ENCODE assay signal across 8 mouse cellular contexts in the genomic region with DNA sequence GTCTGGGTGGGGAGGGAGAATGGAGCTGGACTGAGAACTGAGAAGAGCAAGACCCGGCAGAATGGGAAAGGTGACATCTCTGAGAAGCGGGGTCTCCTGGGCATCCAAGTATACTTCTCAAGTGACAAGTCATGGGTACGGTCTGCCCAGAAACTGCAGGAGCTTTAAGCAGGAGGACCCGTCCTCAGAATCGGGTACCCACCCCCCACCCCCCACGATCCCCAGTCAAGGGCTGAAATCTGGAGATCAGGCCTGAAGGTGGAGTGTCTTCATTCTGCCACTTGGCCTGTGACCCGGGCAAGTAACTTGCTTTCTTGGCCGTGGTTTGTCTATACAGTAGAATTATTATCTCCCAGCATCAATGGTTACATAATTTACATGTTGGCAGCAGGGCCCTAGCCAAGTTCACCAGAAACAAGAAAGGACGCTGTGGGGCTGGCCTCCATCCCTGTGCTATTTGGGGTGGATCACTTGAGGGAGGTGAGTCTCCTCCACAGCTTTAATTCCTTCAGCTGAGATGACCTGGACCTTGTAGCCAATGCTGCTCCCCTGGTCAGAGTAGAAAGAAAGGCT. TPM values are rescaled to one million over a fixed set of nuclear protein-coding genes. Genes with fewer than 3 reads are reported as not detected.
DNase-seq lines count a peak whose midpoint lies in the region; ATAC-seq and TF ChIP-seq lines count a peak whose summit lies in the region.

No protein-coding gene starts in this region.

- peak; percentile 6 for DNase-seq in kidney, adult 18-20 months
- DNase-seq in kidney, postnatal 36 days, result no peak
- no peak for DNase-seq in ES-E14 (ENCODE audit: low read depth, low spot score)
- DNase-seq in testis, postnatal 10 days (ENCODE audit: low spot score), result no peak

- H3K9ac ChIP-seq in ES-E14 (ENCODE audit: insufficient read depth, low read depth, low read length, poor library complexity, severe bottlenecking), result peak overlapping the region; percentile 85
- H3K9ac ChIP-seq in embryonic facial prominence, embryonic 13.5 days, result peak overlapping the region; percentile 80
- H3K9ac ChIP-seq in limb, embryonic 12.5 days (replicated peaks), result peak overlapping the region; percentile 75
- peak overlapping the region; percentile 81 for H3K9ac ChIP-seq in stomach, embryonic 16.5 days (ENCODE audit: low read length)

- 3% methylated on average over 9 of the region's 9 CpGs for WGBS in embryonic facial prominence, embryonic 13.5 days
- WGBS in limb, embryonic 12.5 days, result 7% methylated on average over 9 of the region's 9 CpGs
- WGBS in stomach, embryonic 16.5 days, result 9% methylated on average over 9 of the region's 9 CpGs

- peak overlapping the region; percentile 70 to 88 for H3K4me3 ChIP-seq in ES-E14 (ENCODE audit: insufficient read depth in 1 of 2, low read depth in 1 of 2, low read length in 2 of 2, poor library complexity in 1 of 2, severe bottlenecking in 1 of 2)
- H3K4me3 ChIP-seq in embryonic facial prominence, embryonic 13.5 days, result peak overlapping the region; percentile 73
- peak overlapping the region; percentile 77 for H3K4me3 ChIP-seq in limb, embryonic 12.5 days (replicated peaks)
- peak overlapping the region; percentile 78 for H3K4me3 ChIP-seq in stomach, embryonic 16.5 days (replicated peaks; ENCODE audit: low read length)

- H3K4me1 ChIP-seq in ES-E14 (ENCODE audit: control insufficient read depth in 2 of 2, insufficient read depth in 2 of 2, low read length in 2 of 2, poor library complexity in 1 of 2), result peaks cover 3 to 24% of the 10 kb centered on the region in 2 experiments
- H3K4me1 ChIP-seq in embryonic facial prominence, embryonic 13.5 days, result peaks cover 10% of the 10 kb centered on the region
- peaks cover 5% of the 10 kb centered on the region for H3K4me1 ChIP-seq in limb, embryonic 12.5 days (replicated peaks)
- H3K4me1 ChIP-seq in stomach, embryonic 16.5 days (ENCODE audit: control insufficient read depth, insufficient read depth, low read length), result peaks cover 16% of the 10 kb centered on the region

- no peak overlapping the region for H3K27ac ChIP-seq in ES-E14 (ENCODE audit: insufficient read depth, low read depth, low read length, poor library complexity, severe bottlenecking)
- no peak overlapping the region for H3K27ac ChIP-seq in embryonic facial prominence, embryonic 13.5 days
- H3K27ac ChIP-seq in limb, embryonic 12.5 days, result no peak overlapping the region
- no peak overlapping the region for H3K27ac ChIP-seq in stomach, embryonic 16.5 days (ENCODE audit: low read length)

- H3K4me2 ChIP-seq in embryonic facial prominence, embryonic 13.5 days, result peak overlapping the region; percentile 96
- H3K4me2 ChIP-seq in limb, embryonic 12.5 days, result peak overlapping the region; percentile 95
- peak overlapping the region; percentile 99 for H3K4me2 ChIP-seq in stomach, embryonic 16.5 days (ENCODE audit: low read depth, low read length)

- peaks cover 66% of the 10 kb centered on the region for H3K27me3 ChIP-seq in embryonic facial prominence, embryonic 13.5 days
- peaks cover 75% of the 10 kb centered on the region for H3K27me3 ChIP-seq in limb, embryonic 12.5 days
- no peaks in the 10 kb centered on the region for H3K27me3 ChIP-seq in stomach, embryonic 16.5 days (ENCODE audit: control insufficient read depth, insufficient read depth, low read length)

- no peak for ATAC-seq in embryonic facial prominence, embryonic 13.5 days (ENCODE audit: insufficient number of reproducible peaks, insufficient read depth, low FRiP score, low TSS enrichment, low read depth)
- ATAC-seq in limb, embryonic 12.5 days (ENCODE audit: insufficient number of reproducible peaks, insufficient read depth, low FRiP score, low TSS enrichment, low read depth), result no peak
- ATAC-seq in stomach, embryonic 16.5 days (ENCODE audit: insufficient read depth, low FRiP score), result no peak
- no peak for ATAC-seq in erythroid progenitor cell, adult 5-6 weeks (replicated peaks; ENCODE audit: low FRiP score, poor library complexity, severe bottlenecking)

- no peaks in the 10 kb centered on the region for H3K9me3 ChIP-seq in ES-E14 (ENCODE audit: control insufficient read depth, insufficient read depth, low read depth, low read length)
- no peaks in the 10 kb centered on the region for H3K9me3 ChIP-seq in embryonic facial prominence, embryonic 13.5 days
- no peaks in the 10 kb centered on the region for H3K9me3 ChIP-seq in limb, embryonic 12.5 days
- H3K9me3 ChIP-seq in stomach, embryonic 16.5 days (replicated peaks; ENCODE audit: control insufficient read depth, low read length), result no peaks in the 10 kb centered on the region

- in situ Hi-C loops in ES-E14 (cut with MboI; ENCODE audit: low sequenced_read_pairs in 2 of 2, unreplicated experiment in 2 of 2), result no loop called here

- no peaks in the 10 kb centered on the region for H3K36me3 ChIP-seq in ES-E14 (ENCODE audit: control insufficient read depth, insufficient read depth, low read length, poor library complexity, severe bottlenecking)
- H3K36me3 ChIP-seq in embryonic facial prominence, embryonic 13.5 days, result no peaks in the 10 kb centered on the region
- H3K36me3 ChIP-seq in limb, embryonic 12.5 days, result no peaks in the 10 kb centered on the region
- no peaks in the 10 kb centered on the region for H3K36me3 ChIP-seq in stomach, embryonic 16.5 days (ENCODE audit: control insufficient read depth, insufficient read depth, low read length)

TF ChIP-seq in ES-E14, 5 proteins besides CTCF, POLR2A, EP300 and RAD21:
- TF ChIP-seq MAFK (IDR thresholded peaks at IDR 0.05; ENCODE audit: insufficient read depth, low read depth, low read length) (no peak), CHD2 (IDR thresholded peaks at IDR 0.05; ENCODE audit: low read depth, low read length) (no peak), ZC3H11A (IDR thresholded peaks at IDR 0.05; ENCODE audit: borderline replicate concordance, low read depth, low read length) (no peak), ZNF384 (IDR thresholded peaks at IDR 0.05; ENCODE audit: low read depth, low read length) (no peak), HCFC1 (IDR thresholded peaks at IDR 0.05; ENCODE audit: borderline replicate concordance, insufficient read depth, low read length) (no peak)
TF ChIP-seq in ES-E14: peak in this region for 0.

RNA-seq across cellular contexts. Expression of a gene that starts 34.3 kb away (rescaled TPM):
- not detected in 2 replicates for total RNA-seq in ES-E14 (2012; rRNA removed)
- polyA plus RNA-seq in embryonic facial prominence, embryonic 13.5 days (2015; fragmentation: Nextera tagmentation; extraction: Ambion mirVana), result 0.17 and 0.48 TPM in 2 replicates
- 0.09 TPM in 1 of 2 replicates, not detected in the other for polyA plus RNA-seq in limb, embryonic 12.5 days (2016; fragmentation: Nextera tagmentation; extraction: Ambion mirVana)
- polyA plus RNA-seq in stomach, embryonic 16.5 days (2015; fragmentation: Nextera tagmentation; extraction: Ambion mirVana), result 0.06 TPM in 1 of 2 replicates, not detected in the other
- total RNA-seq in erythroid progenitor cell, adult 5-6 weeks (2015; ENCODE audit: low replicate concordance), result not detected in 2 replicates
- total RNA-seq in erythroid progenitor cell, adult 5-6 weeks (2017; ENCODE audit: low replicate concordance), result not detected in 2 replicates

RNA-seq across cellular contexts. Expression of a gene that starts 53.1 kb away (rescaled TPM):
- total RNA-seq in ES-E14 (2012; rRNA removed), result 0.22 and 0.79 TPM in 2 replicates
- polyA plus RNA-seq in embryonic facial prominence, embryonic 13.5 days (2015; fragmentation: Nextera tagmentation; extraction: Ambion mirVana), result 1.2 and 2.0 TPM in 2 replicates
- 0.18 and 0.76 TPM in 2 replicates for polyA plus RNA-seq in limb, embryonic 12.5 days (2016; fragmentation: Nextera tagmentation; extraction: Ambion mirVana)
- polyA plus RNA-seq in stomach, embryonic 16.5 days (2015; fragmentation: Nextera tagmentation; extraction: Ambion mirVana), result 18.7 and 20.3 TPM in 2 replicates
- not detected in 2 replicates for total RNA-seq in erythroid progenitor cell, adult 5-6 weeks (2015; ENCODE audit: low replicate concordance)
- total RNA-seq in erythroid progenitor cell, adult 5-6 weeks (2017; ENCODE audit: low replicate concordance), result not detected in 2 replicates
